Mouse (Mus musculus): ENCODE measurements around the gene Pcp4. TPM values are rescaled to one million over a fixed set of nuclear protein-coding genes. Genes with fewer than 3 reads are reported as not detected.
"Not testable (repeated sequence)": the region's sequence is repeated elsewhere in the genome, so short reads cannot be mapped to it uniquely, and the experiment has no call there.

Gene Pcp4
- total and polyA plus RNA-seq, 2 experiments = not detected

DNA sequence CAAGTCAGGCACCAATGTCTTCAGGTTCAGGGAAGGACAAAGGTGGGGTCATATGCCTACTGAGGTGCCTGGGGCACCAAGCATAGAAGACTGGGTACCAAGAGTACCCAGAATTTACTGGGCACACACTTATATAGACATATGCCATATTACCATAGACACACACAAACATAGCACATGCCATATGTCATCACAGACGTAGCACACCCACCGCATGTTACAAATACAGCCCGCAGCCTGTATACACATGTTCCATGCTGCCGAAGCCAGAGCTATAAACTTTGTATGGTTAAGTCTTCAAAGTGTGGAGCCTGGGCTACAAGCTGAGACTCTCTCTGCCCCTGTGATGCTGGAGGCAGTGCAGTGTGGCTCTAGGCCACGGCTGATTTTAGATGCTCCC lies 28.5 kb upstream of the Pcp4 start:
- 91% methylated on average over 5 of the region's 5 CpGs for WGBS
- Histone ChIP-seq H3K79me2 (ENCODE audit: control insufficient read depth, insufficient read depth, low read length) (no peaks in the 10 kb centered on the region), H3K36me3 (ENCODE audit: control insufficient read depth, insufficient read depth, low read length) (no peaks in the 10 kb centered on the region), H3K9ac (ENCODE audit: low read depth, low read length) (no peak overlapping the region), H3K4me1 (ENCODE audit: control insufficient read depth, insufficient read depth, low read length) (no peaks in the 10 kb centered on the region), H3K27me3 (ENCODE audit: control insufficient read depth, insufficient read depth, low read length) (no peaks in the 10 kb centered on the region), H3K27ac (replicated peaks; ENCODE audit: insufficient read depth, low read depth, low read length) (no peak overlapping the region), H3K4me3 (ENCODE audit: insufficient read depth, low read depth, low read length) (no peak overlapping the region)
- no peak for TF ChIP-seq POLR2A (IDR thresholded peaks at IDR 0.05; ENCODE audit: extremely low read depth, insufficient read depth, low read length)
- no peak for TF ChIP-seq CTCF (IDR thresholded peaks at IDR 0.05; ENCODE audit: low read depth, low read length)
- no peak for DNase-seq (ENCODE audit: extremely low read depth, low read depth, low spot score)

DNA sequence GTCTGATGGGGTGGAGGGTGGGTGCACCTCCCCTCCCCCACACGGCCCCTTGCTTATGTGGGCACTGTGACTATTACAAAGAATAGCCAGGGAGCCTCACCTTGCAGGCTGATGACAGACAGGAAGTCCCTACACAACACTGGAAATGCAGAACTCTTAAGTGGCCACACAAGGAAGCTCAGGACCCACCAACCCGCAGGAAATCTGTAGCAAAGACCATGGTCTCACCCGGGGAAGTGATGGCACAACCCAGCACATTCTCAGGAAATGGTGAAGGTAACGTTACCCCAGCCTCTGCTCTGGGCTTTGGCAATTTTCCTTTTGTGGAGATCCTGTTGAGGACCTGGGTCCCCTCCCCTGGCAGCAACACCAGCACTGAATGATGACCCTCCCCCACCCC lies 27.7 kb upstream of the Pcp4 start:
- Histone ChIP-seq H3K79me2 (ENCODE audit: control insufficient read depth, insufficient read depth, low read length) (no peaks in the 10 kb centered on the region), H3K27me3 (ENCODE audit: control insufficient read depth, insufficient read depth, low read length) (no peaks in the 10 kb centered on the region), H3K4me3 (ENCODE audit: insufficient read depth, low read depth, low read length) (no peak overlapping the region), H3K4me1 (ENCODE audit: control insufficient read depth, insufficient read depth, low read length) (no peaks in the 10 kb centered on the region), H3K9ac (ENCODE audit: low read depth, low read length) (no peak overlapping the region), H3K36me3 (ENCODE audit: control insufficient read depth, insufficient read depth, low read length) (no peaks in the 10 kb centered on the region), H3K27ac (replicated peaks; ENCODE audit: insufficient read depth, low read depth, low read length) (no peak overlapping the region)
- TF ChIP-seq POLR2A (IDR thresholded peaks at IDR 0.05; ENCODE audit: extremely low read depth, insufficient read depth, low read length) = no peak
- 72% methylated on average over 4 of the region's 4 CpGs for WGBS
- DNase-seq (ENCODE audit: extremely low read depth, low read depth, low spot score) = no peak

DNA sequence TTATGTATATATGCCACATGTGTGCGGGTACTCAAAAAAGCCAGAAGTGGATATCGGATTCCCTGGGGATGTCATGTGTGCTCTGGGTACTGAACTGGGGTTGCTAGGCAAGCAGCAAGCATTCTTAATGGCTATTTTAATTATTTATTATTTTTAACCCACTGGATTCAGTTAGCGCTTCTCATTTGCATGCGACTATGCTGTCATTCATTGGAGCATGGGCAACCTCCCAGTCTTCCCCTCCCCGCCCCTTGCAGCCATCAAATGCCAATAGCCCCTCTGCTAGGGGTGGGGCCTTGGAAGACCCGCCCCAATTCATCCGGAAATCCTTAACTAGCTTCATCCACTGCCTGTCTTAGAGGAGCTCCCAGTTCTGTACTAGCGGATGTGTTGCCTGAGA lies 26.5 kb upstream of the Pcp4 start:
- no peak for DNase-seq (ENCODE audit: extremely low read depth, low read depth, low spot score)
- Histone ChIP-seq H3K79me2 (ENCODE audit: control insufficient read depth, insufficient read depth, low read length) (no peaks in the 10 kb centered on the region), H3K27ac (replicated peaks; ENCODE audit: insufficient read depth, low read depth, low read length) (no peak overlapping the region), H3K4me1 (ENCODE audit: control insufficient read depth, insufficient read depth, low read length) (no peaks in the 10 kb centered on the region), H3K27me3 (ENCODE audit: control insufficient read depth, insufficient read depth, low read length) (no peaks in the 10 kb centered on the region), H3K9ac (ENCODE audit: low read depth, low read length) (no peak overlapping the region), H3K36me3 (ENCODE audit: control insufficient read depth, insufficient read depth, low read length) (no peaks in the 10 kb centered on the region), H3K4me3 (ENCODE audit: insufficient read depth, low read depth, low read length) (no peak overlapping the region)
- 89% methylated on average over 8 of the region's 8 CpGs for WGBS
- TF ChIP-seq CTCF (IDR thresholded peaks at IDR 0.05; ENCODE audit: low read depth, low read length) (no peak), POLR2A (IDR thresholded peaks at IDR 0.05; ENCODE audit: extremely low read depth, insufficient read depth, low read length) (no peak)

DNA sequence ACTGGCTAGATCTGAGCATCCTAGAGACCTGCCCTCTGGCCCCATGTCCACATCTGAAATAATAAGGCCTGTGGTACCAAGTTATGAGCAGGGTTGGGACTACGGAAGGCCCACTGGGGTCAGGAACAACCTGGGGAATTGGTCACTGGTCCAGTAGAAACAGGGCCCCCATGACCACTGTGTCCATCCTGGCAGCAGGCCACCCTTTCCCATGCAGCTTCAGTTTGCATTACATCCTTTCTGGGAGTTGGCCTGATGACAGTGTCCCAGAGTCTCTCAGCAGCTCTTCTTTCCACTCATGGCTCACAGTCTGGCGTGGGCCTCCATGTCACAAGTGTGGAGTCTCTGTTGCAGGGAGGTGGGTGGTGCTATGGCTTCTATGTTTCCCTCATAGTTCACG lies 25.6 kb upstream of the Pcp4 start:
- Histone ChIP-seq H3K27ac (replicated peaks; ENCODE audit: insufficient read depth, low read depth, low read length) (no peak overlapping the region), H3K27me3 (ENCODE audit: control insufficient read depth, insufficient read depth, low read length) (no peaks in the 10 kb centered on the region), H3K36me3 (ENCODE audit: control insufficient read depth, insufficient read depth, low read length) (no peaks in the 10 kb centered on the region), H3K9ac (ENCODE audit: low read depth, low read length) (no peak overlapping the region), H3K4me3 (ENCODE audit: insufficient read depth, low read depth, low read length) (no peak overlapping the region), H3K79me2 (ENCODE audit: control insufficient read depth, insufficient read depth, low read length) (no peaks in the 10 kb centered on the region), H3K4me1 (ENCODE audit: control insufficient read depth, insufficient read depth, low read length) (no peaks in the 10 kb centered on the region)
- DNase-seq (ENCODE audit: extremely low read depth, low read depth, low spot score) = no peak
- TF ChIP-seq CTCF (IDR thresholded peaks at IDR 0.05; ENCODE audit: low read depth, low read length) (no peak), POLR2A (IDR thresholded peaks at IDR 0.05; ENCODE audit: extremely low read depth, insufficient read depth, low read length) (no peak)
- 83% methylated on average over 3 of the region's 3 CpGs for WGBS

DNA sequence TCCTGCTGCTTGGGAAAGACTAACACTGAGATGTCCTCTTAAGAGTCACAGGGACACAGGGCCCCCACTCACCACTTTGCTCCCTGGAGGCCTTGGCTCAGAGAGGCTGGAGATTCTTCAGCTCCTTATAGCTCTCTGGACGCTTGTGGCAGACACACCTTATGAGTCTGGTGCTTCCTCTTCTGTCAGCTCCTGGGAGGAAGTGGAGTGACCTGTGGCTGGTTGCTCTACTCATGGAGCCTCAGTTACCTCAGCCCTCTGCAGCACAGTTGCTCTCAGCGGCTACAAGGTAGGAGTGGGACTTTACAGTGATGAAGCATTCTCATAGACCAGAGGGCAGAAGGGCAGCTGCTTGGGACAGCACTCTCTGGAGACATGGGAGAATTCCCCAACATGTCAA lies 23.9 kb upstream of the Pcp4 start, which contains the start of gene Itgb2l:
TSS of gene Itgb2l (minus strand) at position 152 of the 400 bp plus-strand sequence.
- Histone ChIP-seq H3K27me3 (ENCODE audit: control insufficient read depth, insufficient read depth, low read length) (no peaks in the 10 kb centered on the region), H3K79me2 (ENCODE audit: control insufficient read depth, insufficient read depth, low read length) (no peaks in the 10 kb centered on the region), H3K36me3 (ENCODE audit: control insufficient read depth, insufficient read depth, low read length) (no peaks in the 10 kb centered on the region), H3K9ac (ENCODE audit: low read depth, low read length) (no peak within 1 kb of the TSS), H3K4me1 (ENCODE audit: control insufficient read depth, insufficient read depth, low read length) (no peaks in the 10 kb centered on the region), H3K4me3 (ENCODE audit: insufficient read depth, low read depth, low read length) (no peak within 1 kb of the TSS), H3K27ac (replicated peaks; ENCODE audit: insufficient read depth, low read depth, low read length) (no peak within 1 kb of the TSS)
- TF ChIP-seq CTCF (IDR thresholded peaks at IDR 0.05; ENCODE audit: low read depth, low read length) (no peak), POLR2A (IDR thresholded peaks at IDR 0.05; ENCODE audit: extremely low read depth, insufficient read depth, low read length) (no peak)
- no peak for DNase-seq (ENCODE audit: extremely low read depth, low read depth, low spot score)
- WGBS = 81% methylated on average over 2 of the region's 2 CpGs

DNA sequence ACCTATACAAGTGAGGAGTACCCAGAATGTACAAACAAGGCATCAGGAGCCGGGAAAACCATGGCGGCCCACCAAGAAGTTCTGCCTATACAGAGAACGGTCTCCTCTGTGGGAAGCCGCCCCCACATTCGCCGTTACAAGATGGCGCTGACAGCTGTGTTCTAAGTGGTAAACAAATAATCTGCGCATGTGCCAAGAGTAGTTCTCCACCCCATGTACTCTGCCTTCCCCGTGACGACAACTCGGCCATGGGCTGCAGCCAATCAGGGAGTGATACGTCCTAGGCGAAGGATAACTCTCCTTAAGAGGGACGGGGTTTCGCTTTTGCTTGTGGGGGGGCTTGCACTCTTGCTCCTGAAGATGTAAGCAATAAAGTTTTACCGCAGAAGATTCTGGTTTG lies 16.5 kb upstream of the Pcp4 start:
- H3K27me3 ChIP-seq (ENCODE audit: control insufficient read depth, insufficient read depth, low read length); H3K36me3 ChIP-seq (ENCODE audit: control insufficient read depth, insufficient read depth, low read length): not testable (repeated sequence)
- WGBS = 93% methylated on average over 16 of the region's 16 CpGs

More for the DNA sequence above, 16.5 kb upstream of the Pcp4 start:
- not testable (repeated sequence) for H3K4me1 ChIP-seq (ENCODE audit: control insufficient read depth, insufficient read depth, low read length); H3K4me3 ChIP-seq (ENCODE audit: insufficient read depth, low read depth, low read length); H3K27ac ChIP-seq (replicated peaks; ENCODE audit: insufficient read depth, low read depth, low read length); H3K9ac ChIP-seq (ENCODE audit: low read depth, low read length); H3K79me2 ChIP-seq (ENCODE audit: control insufficient read depth, insufficient read depth, low read length); DNase-seq (ENCODE audit: extremely low read depth, low read depth, low spot score)

All from liver, adult 2 months (tissue).